Mouse (Mus musculus): ENCODE measurements around the gene Per3. TPM values are rescaled to one million over a fixed set of nuclear protein-coding genes. Genes with fewer than 3 reads are reported as not detected.

Gene Per3
- polyA plus RNA-seq, 1 experiment from 2014 or later: 2.6 TPM

DNA sequence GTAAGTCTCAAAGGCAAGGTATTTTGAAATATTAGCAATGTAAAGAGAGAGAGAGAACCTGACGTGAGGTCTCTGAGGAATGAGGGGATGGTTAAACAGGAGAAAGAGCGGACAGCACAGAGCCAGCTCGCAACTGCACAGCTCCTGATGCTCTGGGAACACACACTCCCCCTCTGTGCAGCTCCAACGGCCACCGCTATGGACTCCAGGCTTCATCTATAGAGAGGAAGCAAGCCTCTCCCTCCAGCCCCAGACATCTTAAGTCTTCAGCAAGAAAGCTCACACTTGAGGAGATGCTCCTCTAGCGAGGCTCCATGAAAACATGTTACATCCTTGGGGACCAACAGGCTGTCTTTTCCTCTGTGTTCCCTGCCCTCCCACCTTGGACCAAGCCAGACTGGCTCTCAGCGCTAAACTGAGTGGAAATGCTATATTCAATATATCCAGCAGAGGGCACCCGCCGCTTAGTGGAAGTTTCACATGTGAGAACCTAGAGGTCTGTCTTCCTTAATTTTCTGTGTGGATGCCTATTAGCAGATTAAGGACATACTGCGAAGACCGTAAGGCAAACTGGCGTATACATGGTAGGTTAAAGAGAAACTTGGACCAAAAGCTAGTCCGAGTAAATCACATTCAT lies 28.8 kb upstream of the Per3 start:
- no peaks in the 10 kb centered on the region for H3K27me3 ChIP-seq (replicated peaks; ENCODE audit: control insufficient read depth, insufficient read depth, low read length)
- peaks cover 98% of the 10 kb centered on the region for H3K36me3 ChIP-seq (ENCODE audit: control insufficient read depth, insufficient read depth, low read length)
- no peak overlapping the region for H3K4me2 ChIP-seq (ENCODE audit: low read length)
- DNase-seq (ENCODE audit: low spot score) (peak; percentile 89), ATAC-seq (peak; percentile 68)
- no peak overlapping the region for H3K9ac ChIP-seq (ENCODE audit: low read length)
- 56% methylated on average over 13 of the region's 13 CpGs for WGBS
- H3K4me1 ChIP-seq (ENCODE audit: control insufficient read depth, insufficient read depth, low read length): no peaks in the 10 kb centered on the region
- H3K4me3 ChIP-seq (ENCODE audit: low read depth, low read length): no peak overlapping the region
- H3K27ac ChIP-seq (ENCODE audit: low read depth, low read length): no peak overlapping the region
- no peaks in the 10 kb centered on the region for H3K9me3 ChIP-seq (replicated peaks; ENCODE audit: control insufficient read depth, low read length)

GRCm38 (mm10) chr4:151070962-151071361 lies 26.5 kb upstream of the Per3 start:
- Histone ChIP-seq H3K36me3 (ENCODE audit: control insufficient read depth, insufficient read depth, low read length) (peaks cover 98% of the 10 kb centered on the region), H3K4me3 (ENCODE audit: low read depth, low read length) (no peak overlapping the region), H3K9me3 (replicated peaks; ENCODE audit: control insufficient read depth, low read length) (no peaks in the 10 kb centered on the region), H3K27ac (ENCODE audit: low read depth, low read length) (no peak overlapping the region), H3K27me3 (replicated peaks; ENCODE audit: control insufficient read depth, insufficient read depth, low read length) (no peaks in the 10 kb centered on the region), H3K4me2 (ENCODE audit: low read length) (no peak overlapping the region), H3K4me1 (ENCODE audit: control insufficient read depth, insufficient read depth, low read length) (no peaks in the 10 kb centered on the region), H3K9ac (ENCODE audit: low read length) (no peak overlapping the region)
- DNase-seq (ENCODE audit: low spot score): no peak
- 91% methylated on average over 7 of the region's 7 CpGs for WGBS
- ATAC-seq: no peak

GRCm38 (mm10) chr4:151068751-151069150 lies 24.3 kb upstream of the Per3 start:
- ATAC-seq (no peak), DNase-seq (ENCODE audit: low spot score) (no peak)
- peaks cover 93% of the 10 kb centered on the region for H3K36me3 ChIP-seq (ENCODE audit: control insufficient read depth, insufficient read depth, low read length)

DNA sequence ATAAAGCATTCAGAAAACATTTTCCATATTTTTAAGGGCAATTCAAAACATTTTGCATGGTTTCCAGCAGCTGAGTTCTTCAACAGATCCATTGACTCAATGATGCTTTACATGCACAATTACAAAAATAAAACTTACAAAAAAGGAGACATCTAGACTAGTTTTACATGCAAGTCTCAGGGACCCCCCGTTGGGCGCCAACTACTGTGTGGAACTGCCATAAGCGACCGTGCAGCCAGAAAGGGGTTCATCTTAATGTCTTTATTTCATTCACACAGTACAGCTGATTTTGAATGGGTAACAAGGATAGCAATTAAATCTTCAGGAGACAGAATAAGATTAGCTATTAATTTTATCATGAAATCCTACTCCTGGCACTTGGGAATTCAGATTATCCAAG lies 15.1 kb upstream of the Per3 start:
- no peak overlapping the region for H3K4me3 ChIP-seq (ENCODE audit: low read depth, low read length)
- no peak overlapping the region for H3K9ac ChIP-seq (ENCODE audit: low read length)
- H3K27ac ChIP-seq (ENCODE audit: low read depth, low read length): no peak overlapping the region
- peaks cover 7% of the 10 kb centered on the region; the same call in 1 of the 2 replicates for H3K4me1 ChIP-seq (ENCODE audit: control insufficient read depth, insufficient read depth, low read length)
- no peak for DNase-seq (ENCODE audit: low spot score)
- no peaks in the 10 kb centered on the region for H3K27me3 ChIP-seq (replicated peaks; ENCODE audit: control insufficient read depth, insufficient read depth, low read length)
- no peaks in the 10 kb centered on the region for H3K9me3 ChIP-seq (replicated peaks; ENCODE audit: control insufficient read depth, low read length)
- peaks cover 36% of the 10 kb centered on the region for H3K36me3 ChIP-seq (ENCODE audit: control insufficient read depth, insufficient read depth, low read length)
- WGBS: 92% methylated on average over 4 of the region's 4 CpGs
- ATAC-seq: no peak
- no peak overlapping the region for H3K4me2 ChIP-seq (ENCODE audit: low read length)

More at GRCm38 (mm10) chr4:151068751-151069150, 24.3 kb upstream of the Per3 start:
- no peak overlapping the region for H3K4me3 ChIP-seq (ENCODE audit: low read depth, low read length)
- H3K4me1 ChIP-seq (ENCODE audit: control insufficient read depth, insufficient read depth, low read length): no peaks in the 10 kb centered on the region
- no peaks in the 10 kb centered on the region for H3K9me3 ChIP-seq (replicated peaks; ENCODE audit: control insufficient read depth, low read length)
- no peak overlapping the region for H3K9ac ChIP-seq (ENCODE audit: low read length)
- WGBS: 77% methylated on average over 4 of the region's 4 CpGs
- no peak overlapping the region for H3K27ac ChIP-seq (ENCODE audit: low read depth, low read length)
- no peak overlapping the region for H3K4me2 ChIP-seq (ENCODE audit: low read length)
- H3K27me3 ChIP-seq (replicated peaks; ENCODE audit: control insufficient read depth, insufficient read depth, low read length): no peaks in the 10 kb centered on the region

GRCm38 (mm10) chr4:151058634-151059033 lies 14.2 kb upstream of the Per3 start:
- H3K27ac ChIP-seq (ENCODE audit: low read depth, low read length): no peak overlapping the region
- peaks cover 33% of the 10 kb centered on the region for H3K36me3 ChIP-seq (ENCODE audit: control insufficient read depth, insufficient read depth, low read length)
- ATAC-seq (no peak), DNase-seq (ENCODE audit: low spot score) (no peak)
- no peak overlapping the region for H3K4me3 ChIP-seq (ENCODE audit: low read depth, low read length)
- 83% methylated on average over 4 of the region's 4 CpGs for WGBS
- peak overlapping the region; percentile 47 for H3K4me2 ChIP-seq (ENCODE audit: low read length)
- H3K27me3 ChIP-seq (replicated peaks; ENCODE audit: control insufficient read depth, insufficient read depth, low read length): no peaks in the 10 kb centered on the region
- peaks cover 7% of the 10 kb centered on the region; the same call in 1 of the 2 replicates for H3K4me1 ChIP-seq (ENCODE audit: control insufficient read depth, insufficient read depth, low read length)
- no peaks in the 10 kb centered on the region for H3K9me3 ChIP-seq (replicated peaks; ENCODE audit: control insufficient read depth, low read length)
- H3K9ac ChIP-seq (ENCODE audit: low read length): peak overlapping the region; percentile 42; the same call in 1 of the 2 replicates

- DNase-seq (ENCODE audit: low spot score) (peak; percentile 99), ATAC-seq (peak; percentile 99)
- Histone ChIP-seq H3K4me3 (ENCODE audit: low read depth, low read length) (peak within 1 kb of the TSS; percentile 79), H3K4me1 (ENCODE audit: control insufficient read depth, insufficient read depth, low read length) (peaks cover 7% of the 10 kb centered on the region; the same call in 1 of the 2 replicates), H3K27ac (ENCODE audit: low read depth, low read length) (peak within 1 kb of the TSS; percentile 91), H3K36me3 (ENCODE audit: control insufficient read depth, insufficient read depth, low read length) (peaks cover 34% of the 10 kb centered on the region), H3K27me3 (replicated peaks; ENCODE audit: control insufficient read depth, insufficient read depth, low read length) (no peaks in the 10 kb centered on the region), H3K4me2 (ENCODE audit: low read length) (peak within 1 kb of the TSS; percentile 77), H3K9me3 (replicated peaks; ENCODE audit: control insufficient read depth, low read length) (no peaks in the 10 kb centered on the region), H3K9ac (ENCODE audit: low read length) (peak within 1 kb of the TSS; percentile 88)
- under 1% methylated on average over 103 of the region's 114 CpGs for WGBS
Measured at GRCm38 (mm10) chr4:151057347-151058321, 13.2 kb upstream of the Per3 start, which contains the start of gene Vamp3. Vamp3 (minus strand) TSS chr4:151057963.

GRCm38 (mm10) chr4:151051162-151051561 lies 6.7 kb upstream of the Per3 start:
- DNase-seq (ENCODE audit: low spot score) (no peak), ATAC-seq (no peak)
- H3K9ac ChIP-seq (ENCODE audit: low read length): no peak overlapping the region
- H3K27me3 ChIP-seq (replicated peaks; ENCODE audit: control insufficient read depth, insufficient read depth, low read length): no peaks in the 10 kb centered on the region
- H3K27ac ChIP-seq (ENCODE audit: low read depth, low read length): no peak overlapping the region
- peaks cover 71% of the 10 kb centered on the region for H3K36me3 ChIP-seq (ENCODE audit: control insufficient read depth, insufficient read depth, low read length)
- H3K4me2 ChIP-seq (ENCODE audit: low read length): no peak overlapping the region
- H3K9me3 ChIP-seq (replicated peaks; ENCODE audit: control insufficient read depth, low read length): no peaks in the 10 kb centered on the region
- no peak overlapping the region for H3K4me3 ChIP-seq (ENCODE audit: low read depth, low read length)
- 90% methylated on average over 1 of the region's 1 CpGs for WGBS
- H3K4me1 ChIP-seq (ENCODE audit: control insufficient read depth, insufficient read depth, low read length): 0 out of 2 replicates have a peak, but pooled peaks cover 2% of the 10 kb centered on the region

DNA sequence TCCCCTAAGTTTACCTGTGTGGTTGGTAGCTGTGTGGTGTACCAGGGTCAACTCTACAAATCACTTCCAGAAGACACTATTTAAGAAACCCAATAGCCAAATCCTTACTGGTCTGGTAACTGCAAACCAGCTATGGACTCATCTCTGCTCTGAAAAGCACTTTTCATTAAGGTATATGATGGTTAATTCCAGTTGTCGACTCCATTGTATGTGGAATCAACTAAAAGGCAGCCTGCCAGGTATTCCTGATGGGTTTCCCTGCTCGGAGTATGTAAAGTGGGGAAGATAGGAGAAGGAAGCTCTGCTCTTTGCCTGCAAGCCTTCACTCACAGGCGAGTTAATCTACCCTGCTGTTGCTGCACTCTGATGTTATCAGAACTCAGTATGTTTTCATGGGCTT lies 2.1 kb upstream of the Per3 start:
- WGBS: 88% methylated on average over 3 of the region's 3 CpGs
- no peaks in the 10 kb centered on the region for H3K9me3 ChIP-seq (replicated peaks; ENCODE audit: control insufficient read depth, low read length)
- no peak overlapping the region for H3K9ac ChIP-seq (ENCODE audit: low read length)
- no peak overlapping the region for H3K27ac ChIP-seq (ENCODE audit: low read depth, low read length)
- DNase-seq (ENCODE audit: low spot score) (no peak), ATAC-seq (no peak)
- H3K4me3 ChIP-seq (ENCODE audit: low read depth, low read length): no peak overlapping the region
- H3K4me2 ChIP-seq (ENCODE audit: low read length): no peak overlapping the region
- H3K36me3 ChIP-seq (ENCODE audit: control insufficient read depth, insufficient read depth, low read length): peaks cover 43% of the 10 kb centered on the region
- H3K4me1 ChIP-seq (ENCODE audit: control insufficient read depth, insufficient read depth, low read length): peaks cover 6% of the 10 kb centered on the region; the same call in 1 of the 2 replicates
- H3K27me3 ChIP-seq (replicated peaks; ENCODE audit: control insufficient read depth, insufficient read depth, low read length): 0 out of 2 replicates have a peak, but pooled peaks cover 2% of the 10 kb centered on the region

All from forebrain, embryonic 14.5 days (tissue).